Mouse (Mus musculus) ES-E14 (cell line): ENCODE measurements at regions not wholly inside any gene's neighbourhood (a gene's known extent, or its start where the extent isn't known, plus 50 kb on each side); places are given as distances from the start of the nearest gene placed in this dataset.

Experiments used
- HCFC1 ChIP-seq: IDR thresholded peaks from 2 replicates; pipeline ENCODE4 v1.6.1; 2012; ENCODE audit warnings: low read length, inconsistent platforms, borderline replicate concordance; ENCODE audit not compliant: insufficient read depth
- MAFK ChIP-seq: IDR thresholded peaks from 2 replicates; pipeline ENCODE4 v1.6.1; 2014; ENCODE audit warnings: mild to moderate bottlenecking, low read depth, low read length, inconsistent platforms; ENCODE audit not compliant: insufficient read depth
- ZNF384 ChIP-seq: IDR thresholded peaks from 2 replicates; pipeline ENCODE4 v1.6.1; 2012; ENCODE audit warnings: low read depth, low read length, inconsistent platforms

- TF ChIP-seq MAFK, result no peak
- no peak for TF ChIP-seq HCFC1
- TF ChIP-seq ZNF384, result no peak
Observed at GRCm38 (mm10) chr10:21831002-21831696, 50.8 kb upstream of the Sgk1 start.
